Mouse (Mus musculus) cerebellum, adult 2 months (tissue): ENCODE results near the gene Abca13.

ENCODE experiments used
- CTCF ChIP-seq: fragments of 200-500 bp; IDR thresholded peaks from 2 replicates; pipeline ENCODE4 v1.5.1; 2011; ENCODE audit warnings: low read depth, mild to moderate bottlenecking, control low read depth, low read length, moderate library complexity, borderline replicate concordance; ENCODE audit not compliant: insufficient read depth
- POLR2A ChIP-seq: fragments of 200-500 bp; IDR thresholded peaks from 2 replicates; pipeline ENCODE4 v1.6.1; 2011; ENCODE audit warnings: low read length, control low read depth, borderline replicate concordance; ENCODE audit not compliant: insufficient read depth

DNA sequence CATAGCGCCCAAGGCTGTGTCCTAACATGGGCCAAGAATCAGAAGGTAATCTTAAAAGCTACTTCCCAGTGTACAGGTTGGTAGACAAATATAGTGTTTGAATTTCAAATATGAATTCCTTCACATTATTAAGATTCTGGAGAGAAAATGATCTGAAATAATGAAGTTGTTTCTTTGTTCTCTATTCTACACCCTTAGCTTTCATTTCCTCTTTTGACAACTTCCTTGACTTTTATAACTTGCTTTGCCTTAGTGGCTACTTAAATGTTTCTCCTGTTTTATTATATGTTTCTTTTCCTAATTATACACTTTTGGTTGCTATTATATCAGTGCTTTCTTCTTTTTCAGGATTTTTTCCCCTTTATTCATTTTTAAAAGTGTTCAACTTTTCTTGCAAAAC lies 196.8 kb downstream of the Abca13 start:
- TF ChIP-seq CTCF (no peak), POLR2A (no peak)
